Comparison of ENCODE assay signal across 8 mouse cellular contexts in the genomic region with DNA sequence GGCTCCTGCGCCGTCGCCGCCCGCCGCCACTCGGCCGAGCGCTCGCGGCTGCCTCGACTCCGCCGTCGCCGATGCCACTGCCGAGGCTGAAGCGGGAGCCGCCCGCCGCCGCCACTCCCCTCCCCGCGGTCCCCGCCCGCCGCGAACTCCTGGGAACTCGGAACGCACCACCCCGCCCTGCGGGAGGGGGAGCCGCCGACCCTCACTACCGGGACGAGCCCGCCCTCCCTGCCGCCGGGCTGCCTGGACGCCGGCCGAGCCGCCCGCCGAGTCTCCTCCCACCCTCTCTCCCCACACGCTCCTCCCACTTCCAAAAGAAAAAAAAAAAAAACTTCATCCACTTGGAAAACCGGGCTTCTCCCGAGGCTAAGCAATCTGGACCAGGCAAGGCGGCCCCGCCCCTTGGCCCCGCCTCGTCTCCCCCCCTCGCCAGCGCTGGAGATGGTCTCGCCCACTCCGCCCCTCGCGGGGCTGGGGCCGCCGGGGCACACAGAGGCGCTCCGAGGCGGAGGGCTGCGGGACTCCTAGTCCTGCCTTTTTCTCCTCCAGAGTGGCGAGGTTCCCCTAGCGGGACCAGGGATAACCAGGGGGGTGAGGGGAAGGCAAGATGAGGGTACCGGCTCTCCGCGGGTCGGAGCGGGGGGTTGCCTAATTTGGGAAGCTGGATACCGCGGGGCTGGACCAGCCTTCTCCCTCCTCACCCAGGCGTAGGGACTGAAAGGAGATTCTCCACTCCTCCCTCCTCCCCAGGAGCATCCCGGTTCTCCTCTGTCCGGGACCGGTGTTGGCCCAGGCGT. TPM values are rescaled to one million over a fixed set of nuclear protein-coding genes. Genes with fewer than 3 reads are reported as not detected.
DNase-seq lines count a peak whose midpoint lies in the region; ATAC-seq and TF ChIP-seq lines count a peak whose summit lies in the region.

No protein-coding gene starts in this region.

- H3K27me3 ChIP-seq in ES-Bruce4 (ENCODE audit: control insufficient read depth, insufficient read depth, low read length, poor library complexity, severe bottlenecking): no peaks in the 10 kb centered on the region
- no peaks in the 10 kb centered on the region for H3K27me3 ChIP-seq in forebrain, postnatal 0 days (ENCODE audit: insufficient read depth, low read length)
- peaks cover 41% of the 10 kb centered on the region for H3K27me3 ChIP-seq in liver, embryonic 16.5 days (ENCODE audit: control insufficient read depth, insufficient read depth, low read depth, low read length)
- H3K27me3 ChIP-seq in neural tube, embryonic 15.5 days (replicated peaks): no peaks in the 10 kb centered on the region

- DNase-seq in cerebellum, adult 11-12 months: peak; percentile 93
- peak; percentile 96 for DNase-seq in forebrain, postnatal 0 days
- peak; percentile 90 to 94 for DNase-seq in heart, postnatal 36 days
- peak; percentile 89 for DNase-seq in layer of hippocampus, adult 11-12 months (ENCODE audit: low spot score)
- DNase-seq in thymus, adult 18-20 months: peak; percentile 69 to 75

- H3K27ac ChIP-seq in ES-Bruce4 (ENCODE audit: insufficient read depth, low read length): peak overlapping the region; percentile 40; the same call in 1 of the 2 replicates
- peak overlapping the region; percentile 90 for H3K27ac ChIP-seq in forebrain, postnatal 0 days (ENCODE audit: low read depth, low read length)
- H3K27ac ChIP-seq in liver, embryonic 16.5 days (ENCODE audit: low read length): peak overlapping the region; percentile 75
- H3K27ac ChIP-seq in neural tube, embryonic 15.5 days (replicated peaks): peak overlapping the region; percentile 94

- ATAC-seq in forebrain, postnatal 0 days: peak; percentile 94
- peak; percentile 90 for ATAC-seq in liver, embryonic 16.5 days (ENCODE audit: low read depth)
- ATAC-seq in neural tube, embryonic 15.5 days (ENCODE audit: low FRiP score): peak; percentile 95

- no peaks in the 10 kb centered on the region for H3K9me3 ChIP-seq in ES-Bruce4 (replicated peaks; ENCODE audit: control insufficient read depth, insufficient read depth, low read length, poor library complexity, severe bottlenecking)
- H3K9me3 ChIP-seq in forebrain, postnatal 0 days (ENCODE audit: low read length): no peaks in the 10 kb centered on the region
- H3K9me3 ChIP-seq in liver, embryonic 16.5 days (replicated peaks; ENCODE audit: control insufficient read depth, low read length): no peaks in the 10 kb centered on the region
- H3K9me3 ChIP-seq in neural tube, embryonic 15.5 days (replicated peaks): no peaks in the 10 kb centered on the region

- 3% methylated on average over 60 of the region's 78 CpGs for WGBS in forebrain, postnatal 0 days
- WGBS in liver, embryonic 16.5 days (ENCODE audit: insufficient replicate concordance): 0% methylated on average over 35 of the region's 78 CpGs
- WGBS in neural tube, embryonic 15.5 days: under 1% methylated on average over 57 of the region's 78 CpGs

- peak; percentile 94 for TF ChIP-seq POLR2A in ES-Bruce4 (IDR thresholded peaks at IDR 0.05; ENCODE audit: insufficient read depth, low read length)

- TF ChIP-seq EP300 in ES-Bruce4 (IDR thresholded peaks at IDR 0.05; ENCODE audit: insufficient read depth, low read depth, low read length): no peak

- no peaks in the 10 kb centered on the region; the same call in 1 of the 2 replicates for H3K36me3 ChIP-seq in ES-Bruce4 (ENCODE audit: control insufficient read depth, insufficient read depth, low read length, poor library complexity, severe bottlenecking)
- H3K36me3 ChIP-seq in forebrain, postnatal 0 days (ENCODE audit: insufficient read depth): no peaks in the 10 kb centered on the region
- no peaks in the 10 kb centered on the region for H3K36me3 ChIP-seq in liver, embryonic 16.5 days (ENCODE audit: control insufficient read depth, insufficient read depth)
- H3K36me3 ChIP-seq in neural tube, embryonic 15.5 days: no peaks in the 10 kb centered on the region

- peak overlapping the region; percentile 73 for H3K4me2 ChIP-seq in forebrain, postnatal 0 days (ENCODE audit: low read depth)
- peak overlapping the region; percentile 54 for H3K4me2 ChIP-seq in liver, embryonic 16.5 days (ENCODE audit: low read depth, low read length)
- peak overlapping the region; percentile 66 for H3K4me2 ChIP-seq in neural tube, embryonic 15.5 days

- H3K4me1 ChIP-seq in ES-Bruce4 (ENCODE audit: control insufficient read depth, insufficient read depth, low read length): no peaks in the 10 kb centered on the region
- H3K4me1 ChIP-seq in forebrain, postnatal 0 days (ENCODE audit: insufficient read depth): no peaks in the 10 kb centered on the region
- no peaks in the 10 kb centered on the region for H3K4me1 ChIP-seq in liver, embryonic 16.5 days (ENCODE audit: control insufficient read depth, low read depth, low read length)
- peaks cover 22% of the 10 kb centered on the region for H3K4me1 ChIP-seq in neural tube, embryonic 15.5 days

- TF ChIP-seq CTCF in ES-Bruce4 (IDR thresholded peaks at IDR 0.05; ENCODE audit: low read depth, low read length): no peak
- TF ChIP-seq CTCF in forebrain, postnatal 0 days (IDR thresholded peaks at IDR 0.05; ENCODE audit: low read depth): peak; percentile 43

- intact Hi-C loops in heart, postnatal 36 days (cut with DNase I): loop anchor here (10.0 kb wide), 1 partner anchor 1752 kb away; the partner anchor contains the start of gene Gtpbp8

- H3K9ac ChIP-seq in ES-Bruce4 (ENCODE audit: low read depth, poor library complexity, severe bottlenecking): peak overlapping the region; percentile 100
- peak overlapping the region; percentile 84 for H3K9ac ChIP-seq in forebrain, postnatal 0 days
- peak overlapping the region; percentile 58 for H3K9ac ChIP-seq in liver, embryonic 16.5 days (ENCODE audit: low read depth, low read length)
- H3K9ac ChIP-seq in neural tube, embryonic 15.5 days (replicated peaks): peak overlapping the region; percentile 91

- peak overlapping the region; percentile 100 for H3K4me3 ChIP-seq in ES-Bruce4 (ENCODE audit: low read depth, low read length)
- peak overlapping the region; percentile 87 for H3K4me3 ChIP-seq in forebrain, postnatal 0 days (ENCODE audit: low read depth, low read length)
- peak overlapping the region; percentile 65 for H3K4me3 ChIP-seq in liver, embryonic 16.5 days (ENCODE audit: low read depth, low read length)
- peak overlapping the region; percentile 97 for H3K4me3 ChIP-seq in neural tube, embryonic 15.5 days (replicated peaks)

RNA-seq across cellular contexts. Expression of gene Nectin3, which starts 1.2 kb away (rescaled TPM):
- polyA plus RNA-seq in ES-Bruce4 (2011; ENCODE audit: insufficient read depth, insufficient read length, low read depth, missing spikeins): 45.5 and 45.8 TPM in 2 replicates
- 64.1 and 75.4 TPM in 2 replicates for total RNA-seq in forebrain, postnatal 0 days (2014; rRNA removed)
- 31.9 and 34.8 TPM in 2 replicates for polyA plus RNA-seq in forebrain, postnatal 0 days (2015; fragmentation: Nextera tagmentation; extraction: Ambion mirVana)
- 10 to 100 TPM in 1 of 2 experiments, 1 to 10 TPM in 1; 8.3 to 10.7 TPM for total RNA-seq in heart, postnatal 36 days (2021)
- 1.6 and 2.0 TPM in 2 replicates for polyA plus RNA-seq in liver, embryonic 16.5 days (2015; fragmentation: Nextera tagmentation; extraction: Ambion mirVana)
- 24.7 and 28.9 TPM in 2 replicates for polyA plus RNA-seq in neural tube, embryonic 15.5 days (2015; fragmentation: Nextera tagmentation; extraction: Ambion mirVana)

Comparison
In these comparisons a context has a peak if more than half of its experiments do, and no peak if none do; other contexts are left out.
1. Peak in every context shown above with its lines: DNase-seq, ATAC-seq, H3K4me3 ChIP-seq and H3K27ac ChIP-seq.
2. H3K27ac ChIP-seq: peak in every context shown above with its lines; median percentile 94 in neural tube, embryonic 15.5 days; 90 in forebrain, postnatal 0 days; 75 in liver, embryonic 16.5 days; 40 in ES-Bruce4.